Mouse (Mus musculus): ENCODE data around the gene Mllt11. TPM values are rescaled to one million over a fixed set of nuclear protein-coding genes. Genes with fewer than 3 reads are reported as not detected.

The Mllt11 gene
- polyA plus RNA-seq, 1 experiment: 9.1 TPM

DNA sequence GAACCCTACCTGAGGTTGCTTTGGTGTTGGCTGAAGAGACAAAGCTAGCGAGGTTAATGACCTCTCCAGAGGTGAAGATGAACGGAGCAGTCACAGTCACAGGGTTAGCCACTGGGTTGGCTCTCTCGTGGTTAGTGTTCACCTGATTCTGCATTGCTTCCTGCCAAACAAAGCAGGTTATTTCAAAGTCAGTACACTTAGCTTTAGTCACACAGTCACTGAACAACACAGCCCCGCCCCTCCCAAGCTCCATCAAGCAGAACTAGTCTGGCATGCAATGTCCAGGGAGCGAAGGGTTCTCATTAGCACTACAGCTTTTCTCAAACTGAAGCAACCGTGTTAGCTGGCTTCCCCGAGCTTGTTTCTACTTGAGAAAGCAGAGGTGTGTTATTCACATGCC lies 31.8 kb downstream of the Mllt11 start:
- no peaks in the 10 kb centered on the region for H3K4me1 ChIP-seq (ENCODE audit: control insufficient read depth, insufficient read depth, low read length)
- TF ChIP-seq POLR2A (IDR thresholded peaks at IDR 0.05; ENCODE audit: borderline replicate concordance, control insufficient read depth, low read depth, low read length) (no peak), CTCF (IDR thresholded peaks at IDR 0.05; ENCODE audit: control insufficient read depth, insufficient read depth, low read length) (no peak)
- no peak overlapping the region for H3K27ac ChIP-seq (ENCODE audit: control insufficient read depth, insufficient read depth, low read depth, low read length, poor library complexity)
- H3K4me3 ChIP-seq (replicated peaks; ENCODE audit: control insufficient read depth, low read depth, low read length): no peak overlapping the region
- 91% methylated on average over 7 of the region's 7 CpGs for WGBS

GRCm38 (mm10) chr3:95199101-95199500 lies 32.9 kb downstream of the Mllt11 start:
- no peak overlapping the region for H3K27ac ChIP-seq (ENCODE audit: control insufficient read depth, insufficient read depth, low read depth, low read length, poor library complexity)
- no peaks in the 10 kb centered on the region; the same call in 1 of the 2 replicates for H3K4me1 ChIP-seq (ENCODE audit: control insufficient read depth, insufficient read depth, low read length)
- no peak overlapping the region for H3K4me3 ChIP-seq (replicated peaks; ENCODE audit: control insufficient read depth, low read depth, low read length)
- TF ChIP-seq POLR2A (IDR thresholded peaks at IDR 0.05; ENCODE audit: borderline replicate concordance, control insufficient read depth, low read depth, low read length) (no peak), CTCF (IDR thresholded peaks at IDR 0.05; ENCODE audit: control insufficient read depth, insufficient read depth, low read length) (no peak)
- WGBS: 72% methylated on average over 1 of the region's 1 CpGs

GRCm38 (mm10) chr3:95195772-95196171 lies 36.2 kb downstream of the Mllt11 start:
- Histone ChIP-seq H3K27ac (ENCODE audit: control insufficient read depth, insufficient read depth, low read depth, low read length, poor library complexity) (no peak overlapping the region), H3K4me3 (replicated peaks; ENCODE audit: control insufficient read depth, low read depth, low read length) (no peak overlapping the region), H3K4me1 (ENCODE audit: control insufficient read depth, insufficient read depth, low read length) (no peaks in the 10 kb centered on the region; the same call in 1 of the 2 replicates)
- 95% methylated on average over 2 of the region's 2 CpGs for WGBS
- TF ChIP-seq CTCF (IDR thresholded peaks at IDR 0.05; ENCODE audit: control insufficient read depth, insufficient read depth, low read length) (no peak), POLR2A (IDR thresholded peaks at IDR 0.05; ENCODE audit: borderline replicate concordance, control insufficient read depth, low read depth, low read length) (no peak)

GRCm38 (mm10) chr3:95194721-95195135 lies 37.2 kb downstream of the Mllt11 start:
- no peaks in the 10 kb centered on the region; the same call in 1 of the 2 replicates for H3K4me1 ChIP-seq (ENCODE audit: control insufficient read depth, insufficient read depth, low read length)
- TF ChIP-seq CTCF (IDR thresholded peaks at IDR 0.05; ENCODE audit: control insufficient read depth, insufficient read depth, low read length) (no peak), POLR2A (IDR thresholded peaks at IDR 0.05; ENCODE audit: borderline replicate concordance, control insufficient read depth, low read depth, low read length) (no peak)
- H3K4me3 ChIP-seq (replicated peaks; ENCODE audit: control insufficient read depth, low read depth, low read length): no peak overlapping the region
- no peak overlapping the region for H3K27ac ChIP-seq (ENCODE audit: control insufficient read depth, insufficient read depth, low read depth, low read length, poor library complexity)
- WGBS: 81% methylated on average over 6 of the region's 6 CpGs

- H3K4me3 ChIP-seq (replicated peaks; ENCODE audit: control insufficient read depth, low read depth, low read length): no peak overlapping the region
- no peak for TF ChIP-seq CTCF (IDR thresholded peaks at IDR 0.05; ENCODE audit: control insufficient read depth, insufficient read depth, low read length)
- no peak for TF ChIP-seq POLR2A (IDR thresholded peaks at IDR 0.05; ENCODE audit: borderline replicate concordance, control insufficient read depth, low read depth, low read length)
- 89% methylated on average over 6 of the region's 6 CpGs for WGBS
- H3K4me1 ChIP-seq (ENCODE audit: control insufficient read depth, insufficient read depth, low read length): peaks cover 2% of the 10 kb centered on the region
- no peak overlapping the region for H3K27ac ChIP-seq (ENCODE audit: control insufficient read depth, insufficient read depth, low read depth, low read length, poor library complexity)
These were observed 45.1 kb downstream of the Mllt11 start for GRCm38 (mm10) chr3:95186888-95187287.

GRCm38 (mm10) chr3:95186100-95186499 lies 45.9 kb downstream of the Mllt11 start:
- Histone ChIP-seq H3K27ac (ENCODE audit: control insufficient read depth, insufficient read depth, low read depth, low read length, poor library complexity) (no peak overlapping the region), H3K4me1 (ENCODE audit: control insufficient read depth, insufficient read depth, low read length) (peaks cover 2% of the 10 kb centered on the region), H3K4me3 (replicated peaks; ENCODE audit: control insufficient read depth, low read depth, low read length) (no peak overlapping the region)
- WGBS: 89% methylated on average over 2 of the region's 2 CpGs
- no peak for TF ChIP-seq POLR2A (IDR thresholded peaks at IDR 0.05; ENCODE audit: borderline replicate concordance, control insufficient read depth, low read depth, low read length)

DNA sequence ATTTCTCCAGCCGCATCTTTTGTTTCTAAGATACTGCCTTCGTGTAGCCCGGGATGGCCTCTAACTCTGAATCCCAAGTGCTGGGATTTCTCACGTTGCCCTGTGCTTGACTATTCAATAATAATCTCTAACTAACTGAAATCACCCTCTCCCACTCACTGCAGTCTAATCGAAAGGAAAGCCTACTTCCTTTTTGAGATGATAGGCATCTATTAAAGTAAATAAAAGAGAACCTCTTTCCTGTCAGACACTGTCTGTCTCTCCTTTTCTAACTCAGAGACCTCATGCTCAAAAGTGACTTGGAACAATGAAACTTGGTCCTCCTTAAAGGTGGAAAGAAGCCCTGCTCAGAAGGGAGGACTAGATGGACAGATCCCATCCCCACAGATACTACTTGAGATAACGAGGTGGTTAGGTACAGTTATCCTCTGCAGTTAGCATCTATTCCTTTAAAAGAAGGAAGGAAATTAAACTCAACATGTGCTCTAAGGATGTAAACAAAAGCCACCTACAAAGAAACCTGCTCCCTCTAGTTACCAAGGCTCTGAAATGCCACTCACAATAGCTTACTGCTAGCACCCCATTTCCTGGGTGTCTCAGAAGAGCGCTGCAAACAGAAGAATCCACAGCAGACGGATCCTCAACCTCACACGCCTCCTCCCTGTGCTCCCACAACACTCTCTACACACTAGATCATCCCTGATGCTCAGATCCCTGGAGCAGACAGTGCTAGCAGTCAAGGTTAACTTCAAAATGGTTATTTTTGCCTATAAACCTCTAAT lies 47.0 kb downstream of the Mllt11 start:
- H3K4me1 ChIP-seq (ENCODE audit: control insufficient read depth, insufficient read depth, low read length): peaks cover 2% of the 10 kb centered on the region
- no peak for TF ChIP-seq CTCF (IDR thresholded peaks at IDR 0.05; ENCODE audit: control insufficient read depth, insufficient read depth, low read length)
- TF ChIP-seq POLR2A (IDR thresholded peaks at IDR 0.05; ENCODE audit: borderline replicate concordance, control insufficient read depth, low read depth, low read length): no peak
- no peak overlapping the region for H3K4me3 ChIP-seq (replicated peaks; ENCODE audit: control insufficient read depth, low read depth, low read length)
- H3K27ac ChIP-seq (ENCODE audit: control insufficient read depth, insufficient read depth, low read depth, low read length, poor library complexity): no peak overlapping the region
- 61% methylated on average over 9 of the region's 9 CpGs for WGBS

- TF ChIP-seq CTCF (IDR thresholded peaks at IDR 0.05; ENCODE audit: control insufficient read depth, insufficient read depth, low read length) (no peak), POLR2A (IDR thresholded peaks at IDR 0.05; ENCODE audit: borderline replicate concordance, control insufficient read depth, low read depth, low read length) (no peak)
- H3K27ac ChIP-seq (ENCODE audit: control insufficient read depth, insufficient read depth, low read depth, low read length, poor library complexity): no peak overlapping the region
- H3K4me1 ChIP-seq (ENCODE audit: control insufficient read depth, insufficient read depth, low read length): no peaks in the 10 kb centered on the region; the same call in 1 of the 2 replicates
- WGBS: 85% methylated on average over 1 of the region's 1 CpGs
- H3K4me3 ChIP-seq (replicated peaks; ENCODE audit: control insufficient read depth, low read depth, low read length): no peak overlapping the region
These were observed 50.1 kb downstream of the Mllt11 start for GRCm38 (mm10) chr3:95181841-95182240.
